Mouse (Mus musculus) right cerebral cortex, postnatal 36 days (tissue): ENCODE data around the gene Mrpl34.
"Not testable (repeated sequence)": the region's sequence is repeated elsewhere in the genome, so short reads cannot be mapped to it uniquely, and the experiment has no call there.

Experiments
- DNase-seq, 2 experiments: peaks; one replicate each; pipeline ENCODE4 v3.0.0; 2022; ENCODE audit warnings: low spot score in 2 of 2, mixed read lengths in 1 of 2

Gene Mrpl34

DNA sequence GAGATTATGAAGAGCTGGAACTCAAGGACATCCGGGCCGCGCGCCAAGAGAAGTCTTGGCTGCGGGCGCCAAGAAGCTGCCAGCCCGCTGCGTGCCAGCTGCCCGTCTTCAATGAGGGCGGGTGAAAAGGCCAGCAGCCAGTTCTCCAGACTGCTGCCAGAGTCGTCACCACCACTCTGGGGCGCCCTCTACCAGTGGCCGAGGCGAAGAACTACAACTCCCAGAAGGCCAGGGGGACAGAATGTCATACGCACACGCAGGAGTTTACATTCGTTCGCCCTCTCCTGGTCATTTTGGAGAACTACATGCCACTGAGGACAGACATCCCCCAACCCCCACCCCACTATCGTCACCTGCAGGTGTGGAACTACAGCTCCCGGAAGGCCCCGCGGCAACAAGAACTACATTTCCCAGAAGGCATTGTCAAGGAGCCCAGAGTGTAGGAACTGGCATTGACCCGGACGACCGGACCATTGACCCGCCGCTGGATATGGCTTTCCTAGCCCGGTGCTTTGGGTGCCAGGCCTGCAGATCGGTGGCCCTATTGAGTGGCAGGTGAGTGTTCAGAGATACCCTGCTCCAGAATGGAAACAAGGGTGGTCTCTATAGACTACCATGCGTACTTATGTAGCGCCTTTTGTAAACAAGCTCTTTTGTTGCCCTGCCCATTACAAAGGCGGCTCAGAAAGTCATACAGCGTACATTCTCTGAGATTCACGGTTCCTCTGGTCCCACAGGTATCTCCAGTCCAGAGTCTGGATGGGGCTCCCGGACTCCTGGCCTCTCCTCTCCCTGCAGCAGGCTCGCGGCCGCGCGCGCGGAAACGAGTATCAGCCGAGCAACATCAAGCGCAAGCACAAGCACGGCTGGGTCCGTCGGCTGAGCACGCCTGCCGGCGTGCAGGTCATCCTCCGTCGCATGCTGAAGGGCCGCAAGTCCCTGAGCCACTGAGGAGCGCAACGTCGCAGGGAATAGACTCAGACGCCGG, at the start of gene Mrpl34:
TSS of gene Mrpl34 (plus strand) at position 447 of the 988 bp plus-strand sequence.
- DNase-seq, result peak; percentile 99

DNA sequence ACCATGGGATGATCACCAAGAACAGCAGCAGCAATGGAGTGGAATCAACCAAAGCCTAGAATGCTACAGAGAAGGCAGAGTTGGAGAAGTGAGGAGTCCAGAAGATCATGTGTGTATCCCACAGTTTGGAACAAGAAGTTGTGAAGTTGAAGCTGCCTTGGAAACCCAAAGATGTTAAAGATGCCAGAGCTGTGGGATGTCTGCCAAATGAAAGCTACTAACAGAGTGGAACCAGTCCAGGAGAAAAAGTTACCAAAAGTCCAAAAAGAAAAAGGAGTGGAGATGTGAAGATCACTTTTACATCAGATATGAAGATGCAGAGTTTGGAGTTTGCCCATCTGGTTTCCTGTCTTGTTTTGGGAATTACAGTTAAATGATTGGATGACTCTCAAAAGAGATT, 42.6 kb upstream of the Mrpl34 start:
- DNase-seq, result no peak

DNA sequence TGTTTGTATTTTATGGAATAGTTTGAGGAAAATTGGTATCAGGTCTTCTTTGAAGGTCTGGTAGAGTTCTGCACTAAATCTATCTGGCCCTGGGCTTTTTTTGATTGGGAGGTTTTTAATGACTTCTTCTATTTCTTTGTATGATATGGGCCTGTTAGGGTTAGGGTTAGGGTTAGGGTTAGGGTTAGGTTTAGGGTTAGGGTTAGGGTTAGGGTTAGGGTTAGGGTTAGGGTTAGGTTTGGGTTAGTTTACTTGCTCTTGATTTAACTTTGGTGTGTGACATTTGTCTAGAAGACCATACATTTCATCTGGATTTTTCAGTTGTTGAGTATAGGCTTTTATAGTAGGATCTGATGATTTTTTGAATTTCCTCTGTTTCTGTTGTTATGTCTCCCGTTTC, 31.8 kb upstream of the Mrpl34 start:
- not testable (repeated sequence) for DNase-seq

DNA sequence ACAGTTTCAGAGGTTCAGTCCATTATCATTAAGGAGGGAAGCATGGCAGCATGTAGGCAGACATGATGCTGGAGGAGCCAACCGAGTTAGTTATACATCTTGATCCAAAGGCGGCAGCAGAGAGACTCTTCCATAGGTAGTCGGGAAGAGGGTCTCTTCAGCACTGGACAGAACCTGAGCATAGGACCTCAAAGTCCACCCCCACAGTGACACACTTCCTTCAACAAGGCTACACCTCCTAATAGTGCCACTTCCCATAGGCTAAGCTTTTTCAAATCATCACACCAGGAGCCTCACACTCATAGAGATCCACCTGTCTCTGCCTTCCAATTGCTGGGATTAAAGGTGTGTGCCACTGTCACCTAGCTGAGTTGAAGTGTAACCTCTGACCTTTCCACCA, 27.7 kb upstream of the Mrpl34 start:
- DNase-seq, result no peak

DNA sequence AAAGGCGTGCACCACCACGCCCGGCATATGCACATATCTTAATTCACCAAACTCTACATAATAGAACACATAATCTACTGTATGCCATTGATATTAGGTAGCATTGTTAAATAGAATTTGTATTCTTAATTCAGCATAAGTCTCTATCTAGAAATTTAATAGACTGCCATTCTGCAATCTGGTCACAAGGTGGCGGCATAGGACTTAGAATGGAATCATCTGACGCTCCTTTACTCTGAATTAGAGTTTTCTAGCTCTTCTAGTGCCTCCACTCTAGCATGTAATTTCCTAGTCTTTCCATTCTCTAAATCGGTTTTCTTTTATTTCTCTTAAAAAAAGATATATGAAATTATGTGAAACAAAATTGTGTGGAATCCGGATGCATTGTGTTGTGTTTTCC, 23.4 kb upstream of the Mrpl34 start:
- no peak for DNase-seq

DNA sequence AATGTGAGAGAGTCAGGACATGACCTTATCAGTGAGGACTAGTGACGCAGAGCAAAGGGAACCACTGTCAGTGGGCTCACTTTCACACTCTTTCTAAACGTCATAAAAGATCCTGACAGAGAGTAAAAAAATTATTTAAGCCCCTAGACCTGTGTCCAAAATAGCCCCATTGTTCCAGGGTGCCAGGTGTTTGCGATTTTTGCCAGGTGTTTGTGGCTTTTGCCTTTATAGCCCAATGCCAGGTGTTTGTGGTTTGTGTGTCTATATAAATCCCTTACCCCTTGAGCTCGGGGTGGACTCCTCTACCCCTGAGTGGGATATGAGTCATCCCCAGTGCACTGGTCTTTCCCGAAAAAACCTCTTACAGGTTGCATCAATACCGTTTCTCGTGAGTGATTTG, 19.7 kb upstream of the Mrpl34 start:
- DNase-seq, result no peak

DNA sequence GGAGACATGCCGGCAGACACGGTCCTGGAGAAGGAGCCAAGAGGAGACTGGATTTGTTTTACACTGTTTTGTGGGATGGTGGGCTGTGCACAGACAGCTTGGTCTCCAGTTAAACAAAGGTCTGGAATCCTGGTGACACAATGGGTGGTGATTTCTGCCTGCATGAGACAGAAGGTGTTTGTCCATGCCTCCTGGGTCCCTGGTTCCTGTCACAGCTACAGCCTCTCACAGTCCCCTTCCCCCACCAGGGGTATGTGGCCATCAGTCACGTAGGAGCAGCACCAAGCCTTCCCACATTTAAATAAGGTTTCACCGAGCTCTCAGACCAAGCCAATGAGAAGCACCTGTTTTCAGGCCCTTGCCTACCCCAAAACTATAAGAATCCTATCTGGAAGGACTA, 13.4 kb upstream of the Mrpl34 start:
- DNase-seq, result no peak

DNA sequence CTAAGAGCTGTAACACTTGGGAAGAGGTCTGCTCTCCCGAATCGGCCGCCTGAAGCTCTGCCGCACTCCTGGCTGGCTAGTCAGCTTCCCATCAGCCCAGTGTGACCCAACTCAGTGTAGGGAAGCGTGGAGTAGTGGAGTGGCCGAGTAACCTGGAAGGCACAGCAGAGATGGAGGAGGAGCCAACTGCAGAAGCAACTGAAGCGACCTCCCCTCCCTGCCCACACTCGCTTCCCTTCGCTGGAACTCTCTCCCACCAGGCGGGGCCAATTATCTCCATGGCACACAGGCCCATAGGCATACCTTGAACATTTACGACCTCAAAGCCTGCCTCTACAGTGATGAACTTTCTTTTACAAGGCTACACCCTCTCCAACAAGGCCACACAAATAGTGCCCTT, 13.0 kb upstream of the Mrpl34 start:
- DNase-seq, result no peak

DNA sequence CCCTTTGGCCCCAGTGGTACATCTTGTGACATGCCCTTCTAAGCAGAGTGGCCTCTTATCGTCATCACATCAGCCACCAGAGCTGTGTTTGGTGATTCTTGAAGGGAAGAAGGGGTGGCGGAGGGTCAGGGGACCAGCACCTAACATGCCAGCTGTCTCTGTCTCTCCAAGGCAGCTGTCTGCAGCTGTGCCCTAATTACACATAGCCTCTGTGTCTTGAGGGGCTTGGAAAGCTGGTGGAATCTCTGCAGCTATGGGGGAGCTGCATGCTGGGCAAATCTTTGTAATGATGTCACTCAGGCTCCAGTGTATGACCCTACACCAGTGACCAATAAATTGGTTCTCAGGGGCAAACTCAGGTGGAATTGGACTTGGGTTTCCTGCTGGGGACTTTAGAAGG, 12.1 kb upstream of the Mrpl34 start:
- no peak for DNase-seq

DNA sequence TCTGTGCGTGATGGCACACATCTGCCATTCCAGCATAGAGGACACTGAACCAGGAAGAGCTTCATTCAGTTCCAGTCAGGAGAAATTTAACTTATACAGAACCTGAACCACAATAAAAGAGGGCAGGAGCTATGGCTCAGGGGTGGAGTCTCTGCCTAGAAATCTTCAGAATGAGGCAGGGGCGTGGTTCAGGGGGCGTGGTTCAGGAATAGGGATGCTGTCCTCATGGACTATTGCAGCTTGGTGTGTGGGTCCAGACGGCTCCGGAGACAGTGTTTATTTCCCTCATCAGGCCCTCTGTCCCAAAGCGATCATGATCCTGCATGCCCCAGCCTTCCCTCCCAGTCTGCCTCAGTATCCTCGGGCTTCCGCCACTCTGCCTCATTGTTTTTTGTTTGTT, 10.1 kb upstream of the Mrpl34 start:
- DNase-seq, result no peak

DNA sequence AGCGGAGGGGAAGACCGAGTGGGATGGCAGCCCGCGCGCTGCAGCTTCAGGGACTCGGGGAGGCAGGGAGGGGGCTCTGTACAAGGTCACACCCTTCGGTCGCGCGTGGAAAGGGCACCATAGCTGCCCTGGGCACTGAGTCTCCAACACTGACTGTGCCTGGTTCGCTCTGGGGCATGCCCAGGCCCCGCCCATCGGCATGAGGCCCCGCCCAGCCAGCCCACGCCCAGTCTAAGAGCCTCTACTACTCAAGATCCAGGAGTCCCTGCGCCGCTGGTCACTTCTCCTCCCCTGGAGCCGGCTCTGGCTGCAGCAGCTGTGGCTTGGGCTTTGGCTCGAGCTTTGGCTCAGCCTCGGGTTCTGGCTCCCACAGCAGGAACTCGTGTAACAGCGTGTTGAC, 7.9 kb upstream of the Mrpl34 start:
- DNase-seq, result no peak

DNA sequence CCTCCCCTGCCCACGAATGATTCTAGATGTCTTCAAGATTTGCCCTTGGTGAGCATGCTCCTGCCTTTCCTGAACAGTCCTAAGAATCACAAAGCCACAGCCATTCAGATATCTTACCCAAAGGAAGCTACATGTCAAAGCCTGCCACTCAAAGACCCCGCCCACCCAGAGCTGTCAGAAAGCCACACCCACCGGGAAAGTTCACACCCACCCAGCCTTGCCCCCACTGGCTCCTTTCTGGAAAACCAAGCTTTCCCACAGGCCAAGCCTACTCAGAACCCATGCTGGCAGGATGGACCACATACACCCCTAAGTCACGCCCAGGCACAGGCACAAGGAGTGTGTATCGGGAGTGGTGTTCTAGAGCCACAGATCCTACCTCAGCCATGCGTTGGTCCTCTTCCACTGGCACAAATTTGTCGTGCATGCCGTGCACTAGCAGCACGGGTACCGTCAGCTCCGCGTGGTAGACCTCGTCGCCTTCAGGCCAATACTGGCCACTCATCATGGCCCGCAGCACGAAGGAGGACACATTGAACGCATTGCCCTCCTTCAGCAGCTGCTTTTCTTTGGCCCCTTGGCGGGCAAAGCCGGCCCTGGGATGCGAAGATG, 7.0 kb upstream of the Mrpl34 start:
- no peak for DNase-seq

DNA sequence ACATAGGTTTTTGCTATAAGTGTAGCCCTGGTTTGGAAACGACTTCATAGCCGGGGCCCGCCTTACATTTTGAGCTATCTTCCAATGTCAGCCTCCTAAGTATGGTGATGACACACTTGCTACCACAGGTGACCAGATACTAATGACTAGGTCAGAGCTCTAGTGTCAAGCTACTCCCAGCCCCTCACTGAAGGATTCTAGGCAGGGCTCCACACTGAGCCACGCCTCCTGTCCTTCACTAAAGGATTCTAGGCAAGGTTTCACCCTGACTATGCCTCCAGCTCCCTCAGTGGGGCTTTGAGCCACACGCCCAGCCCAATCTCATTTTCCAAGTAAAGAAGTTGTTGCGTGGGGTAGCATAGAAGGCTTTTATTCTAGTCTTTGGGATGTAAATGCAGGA, 4.0 kb upstream of the Mrpl34 start:
- DNase-seq, result no peak

DNA sequence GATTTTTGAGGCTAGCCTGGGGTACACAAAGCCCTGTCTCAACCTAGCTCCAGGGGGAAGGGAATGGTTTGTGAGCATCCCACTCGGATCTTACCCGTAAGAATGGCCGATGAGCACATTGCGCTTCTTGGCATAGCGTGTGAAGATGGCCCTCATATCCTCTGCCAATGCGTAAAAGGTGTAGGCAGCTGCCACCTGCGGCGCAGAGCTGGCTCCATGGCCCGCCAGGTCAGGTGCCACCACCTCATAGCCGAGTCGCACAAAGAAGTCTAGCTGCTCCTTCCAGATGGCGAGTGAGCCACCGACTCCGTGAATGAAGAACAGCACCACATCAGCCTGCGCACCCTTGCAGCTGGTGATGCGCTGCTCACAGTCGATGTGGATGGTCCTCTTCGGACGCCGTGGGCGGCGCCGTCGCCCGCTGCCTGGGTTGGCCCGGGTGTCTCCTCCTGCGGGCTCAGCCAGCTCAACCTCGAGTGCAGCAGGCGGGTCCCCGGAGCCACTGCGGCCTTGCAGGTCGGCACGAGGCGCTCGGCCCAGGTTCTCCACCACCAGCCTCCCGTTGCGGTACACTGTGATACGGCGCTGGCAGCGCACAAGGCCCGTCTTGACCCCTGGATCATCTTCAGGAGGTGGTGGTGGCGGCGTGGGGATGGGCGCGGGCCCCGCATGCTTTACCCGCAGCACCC, 3.5 kb upstream of the Mrpl34 start:
- no peak for DNase-seq

DNA sequence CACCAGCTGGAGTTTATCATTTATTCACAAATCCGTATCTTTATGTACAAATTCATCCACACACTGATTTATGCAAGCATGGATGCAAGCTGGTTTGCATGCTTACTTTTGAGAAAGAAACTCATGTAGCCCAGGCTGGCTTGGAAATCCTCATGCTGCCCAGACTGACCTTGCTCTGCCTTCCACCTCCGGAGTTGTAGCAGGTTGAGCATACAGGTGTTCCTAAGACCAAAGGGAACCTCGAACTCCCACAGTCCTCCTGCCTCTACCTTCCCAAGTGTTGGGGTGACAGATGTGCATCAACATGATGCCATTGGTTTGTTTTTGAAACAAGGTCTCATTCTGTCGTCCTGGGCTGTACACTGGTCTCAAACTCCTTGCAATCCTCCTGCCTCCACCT, 2.6 kb upstream of the Mrpl34 start:
- DNase-seq, result peak in 1 of 2 experiments; percentile 0

DNA sequence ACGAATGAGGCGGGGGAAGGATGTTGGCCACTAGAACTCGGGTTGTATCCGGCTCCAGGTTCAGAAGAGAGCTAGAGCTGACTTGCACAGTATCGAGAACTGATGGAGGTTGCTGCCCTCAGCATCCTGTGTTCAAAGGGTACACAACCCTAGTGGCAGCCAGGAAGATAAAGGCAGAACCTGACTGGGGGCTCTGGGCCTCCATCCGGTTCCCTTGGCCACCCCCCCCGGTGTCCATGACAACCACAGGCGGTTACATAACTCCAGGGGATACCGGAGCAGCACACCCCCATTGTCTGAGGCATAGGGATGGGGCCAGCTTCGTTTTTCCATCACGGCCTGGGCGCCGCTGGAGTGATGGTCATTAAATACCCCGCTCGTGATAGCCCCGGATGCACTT, 2.0 kb upstream of the Mrpl34 start:
- peak in 1 of 2 experiments; percentile 58 for DNase-seq

DNA sequence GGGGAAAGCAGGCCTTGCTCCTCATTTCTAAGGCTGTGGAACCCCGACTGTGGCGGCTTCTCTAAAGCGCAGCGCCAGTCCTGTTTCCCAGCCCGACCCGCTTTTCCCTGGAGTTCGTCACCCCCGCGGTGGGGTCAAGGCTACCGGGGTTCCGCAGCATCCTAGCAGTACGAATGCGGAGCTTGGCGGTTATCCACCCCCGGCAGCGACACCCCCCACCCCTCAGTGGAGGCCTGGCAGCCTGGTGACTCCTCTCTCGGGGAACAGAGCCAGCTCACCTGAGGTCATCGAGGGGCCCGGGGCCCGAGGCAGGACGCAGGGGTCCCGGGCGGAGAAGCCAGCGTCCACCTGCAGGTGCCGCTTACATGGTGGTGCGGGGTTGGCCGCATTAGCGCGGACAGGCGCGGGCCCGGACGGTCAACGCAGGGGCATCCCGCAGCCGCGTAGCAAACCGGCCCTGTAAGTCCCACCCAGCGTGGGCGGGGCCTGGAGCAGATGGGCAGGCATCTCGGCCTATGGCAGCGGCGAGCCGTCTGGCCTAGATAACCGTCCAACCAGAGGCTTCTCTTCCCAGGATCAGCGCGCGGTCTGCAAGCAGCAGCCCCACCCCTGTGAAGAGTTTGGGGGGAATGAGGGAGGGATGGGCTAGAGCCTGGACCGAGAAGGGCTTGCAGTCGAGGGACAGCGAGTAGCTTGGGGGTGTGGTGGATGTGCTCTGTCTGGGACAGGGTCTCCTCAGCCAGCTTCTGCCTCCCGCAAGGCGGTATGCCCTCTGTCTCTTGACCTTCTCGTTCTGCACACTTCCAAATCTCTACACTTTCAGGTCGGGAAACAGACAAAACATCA, 1.3 kb upstream of the Mrpl34 start, which contains the start of gene Abhd8:
TSS of gene Abhd8 (minus strand) at position 468 of the 846 bp plus-strand sequence.
- DNase-seq, result peak; percentile 98

DNA sequence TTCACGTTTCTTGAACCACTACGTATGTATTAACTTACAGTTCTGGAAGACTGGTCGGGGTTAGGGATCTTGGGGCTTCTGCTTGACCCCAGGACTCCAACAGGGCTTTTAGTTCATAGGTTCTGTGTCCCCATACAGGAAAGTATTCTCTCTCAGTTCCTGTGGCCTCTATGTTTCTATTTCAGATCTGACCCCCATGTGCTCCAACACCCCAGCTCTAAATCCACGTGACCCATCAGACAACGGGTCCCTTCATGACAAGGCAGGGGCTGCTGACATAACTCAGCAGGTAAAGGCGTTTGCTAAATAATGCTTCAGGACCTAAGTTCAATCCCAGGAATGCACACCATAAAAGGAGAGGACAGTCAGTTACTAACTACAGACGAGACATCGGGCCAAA, 974 bp downstream of the Mrpl34 start:
- no peak for DNase-seq

DNA sequence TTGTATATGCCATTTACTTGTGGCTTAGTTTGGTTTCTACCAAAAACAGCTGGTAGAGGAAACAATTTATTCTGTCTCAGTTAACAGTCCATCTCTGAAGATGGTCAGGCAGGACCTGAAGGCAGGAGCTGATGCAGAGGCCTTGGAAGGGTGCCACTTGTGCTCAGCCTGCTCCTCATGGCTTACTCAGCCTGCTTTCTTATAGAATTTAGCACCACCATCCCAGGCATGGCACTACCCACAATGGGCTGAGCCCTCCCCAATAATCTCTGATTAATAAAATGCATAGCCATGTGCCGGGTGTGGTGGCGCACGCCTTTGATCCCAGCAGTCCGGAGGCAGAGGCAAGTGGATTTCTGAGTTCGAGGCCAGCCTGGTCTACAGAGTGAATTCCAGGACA, 1.4 kb downstream of the Mrpl34 start:
- no peak for DNase-seq

DNA sequence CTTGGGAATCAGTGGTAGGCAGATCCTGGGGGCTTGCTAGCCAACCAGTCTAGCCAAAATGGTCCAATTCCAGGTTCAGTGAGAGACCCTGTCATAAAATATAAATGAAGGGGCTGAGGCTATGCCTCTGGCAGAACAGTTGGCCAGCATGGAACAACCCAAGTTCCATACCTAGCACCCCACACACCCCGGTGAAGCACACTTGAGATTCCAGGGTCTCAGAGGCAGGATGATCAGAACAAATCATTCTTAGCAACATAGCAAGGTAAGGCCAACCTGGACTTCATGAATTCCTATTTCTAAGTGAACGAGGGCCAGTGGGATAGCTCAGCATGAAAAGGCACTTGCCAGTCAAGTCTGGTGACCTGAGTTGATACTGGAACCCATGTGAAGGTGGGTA, 2.4 kb downstream of the Mrpl34 start:
- DNase-seq, result no peak

DNA sequence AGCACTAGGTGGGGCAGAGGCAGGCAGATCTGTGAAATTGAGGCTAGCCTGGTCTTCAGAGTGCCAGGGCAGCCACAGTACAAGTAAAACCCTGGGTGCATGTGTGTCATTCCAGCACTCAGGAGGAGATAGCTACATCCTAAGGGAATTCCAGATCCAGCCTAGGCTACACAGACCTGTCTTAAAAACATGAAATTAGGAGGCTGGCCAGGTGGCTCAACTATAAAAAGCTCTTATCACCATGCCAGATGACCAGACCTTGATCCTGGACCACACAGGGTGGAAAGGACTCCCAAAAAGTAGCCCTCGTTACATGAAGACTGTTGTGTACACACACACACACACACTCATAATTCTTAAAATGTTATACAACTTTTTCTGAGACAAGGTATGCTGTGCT, 3.2 kb downstream of the Mrpl34 start:
- no peak for DNase-seq

DNA sequence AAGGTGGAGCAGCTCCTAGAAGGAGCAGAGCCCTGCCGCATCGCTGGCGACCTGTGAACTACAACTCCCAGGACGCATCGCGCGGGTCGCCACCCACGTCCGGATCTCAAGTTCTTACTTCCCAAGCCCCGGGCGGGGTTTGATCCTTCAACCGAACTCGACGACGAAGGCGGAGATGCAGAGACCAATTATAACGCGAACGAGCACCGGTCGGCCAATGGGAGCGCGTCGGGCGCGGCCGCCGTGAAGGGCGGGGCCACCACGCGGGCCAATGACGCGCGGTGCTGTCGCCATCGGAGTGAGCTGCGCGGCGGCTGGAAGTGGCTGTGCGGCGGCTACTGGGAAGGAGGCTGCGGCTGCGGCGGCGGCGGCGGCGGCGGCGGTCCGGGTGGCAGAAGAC, 4.2 kb downstream of the Mrpl34 start, which contains the start of gene Dda1:
TSS of gene Dda1 (plus strand) at position 284 of the 400 bp plus-strand sequence.
- peak; percentile 99 for DNase-seq
